ENCODE assay signal across 12 mouse cellular contexts in genomic region chr11:57633975-57634585, GRCm38 (mm10). TPM values are rescaled to one million over a fixed set of nuclear protein-coding genes. Genes with fewer than 3 reads are reported as not detected.
DNase-seq lines count a peak whose midpoint lies in the region.
"Had no signal": no experiment of that assay in that cellular context is flagged by ENCODE, and none has a peak within 500 bp of the region (broad histone marks: within the 10 kb centered on the region; RNA-seq: fewer than 3 reads in every experiment).

No protein-coding gene starts in this region.

- peak; percentile 88 to 92 for DNase-seq in adrenal gland, adult (ENCODE audit: inconsistent age in 2 of 2, low spot score in 1 of 2)
- DNase-seq in adrenal gland, postnatal 4 days (ENCODE audit: low spot score in 2 of 2): no peak
- DNase-seq in kidney, postnatal 10 days: peak; percentile 7
- no peak for DNase-seq in kidney, adult 18-20 months
- DNase-seq in urinary bladder, postnatal 14 days (ENCODE audit: low spot score): peak; percentile 1
- no peak for DNase-seq in urinary bladder, postnatal 25 days (ENCODE audit: low spot score)
- peak; percentile 54 for DNase-seq in testis, postnatal 14 days (ENCODE audit: low spot score)
- no peak for DNase-seq in cerebellum, postnatal 36 days
- DNase-seq: cerebellum, postnatal 14 days; heart, postnatal 4 days; lung, postnatal 14 days; right cerebral cortex, adult 18-20 months had no signal

RNA-seq across cellular contexts. Expression of gene Galnt10, which starts 11.2 kb away (rescaled TPM):
- total RNA-seq in adrenal gland, postnatal 4 days (2021): 10 to 100 TPM; 44.5 to 46.2 TPM

Comparison
In these comparisons a context has a peak if more than half of its experiments do, and no peak if none do; other contexts are left out.
1. DNase-seq: peak in adrenal gland, adult (2 of 2), kidney, postnatal 10 days (single experiment), urinary bladder, postnatal 14 days (single experiment) and testis, postnatal 14 days (single experiment); none in adrenal gland, postnatal 4 days (0 of 2), kidney, adult 18-20 months (single experiment), urinary bladder, postnatal 25 days (single experiment) and cerebellum, postnatal 36 days (0 of 2).